Mouse (Mus musculus) CD8-positive naive resting alpha-beta T cell, adult 57 days (primary cell): ENCODE results near the gene Olfr1020. TPM values are rescaled to one million over a fixed set of nuclear protein-coding genes. Genes with fewer than 3 reads are reported as not detected.

Source experiments
- total RNA-seq: library from RNA; stranded (reverse); gene quantifications from one replicate; pipeline ENCODE4 v1.2.4, GENCODE M21; 2023

Gene Olfr1020
- not detected for total RNA-seq

DNA sequence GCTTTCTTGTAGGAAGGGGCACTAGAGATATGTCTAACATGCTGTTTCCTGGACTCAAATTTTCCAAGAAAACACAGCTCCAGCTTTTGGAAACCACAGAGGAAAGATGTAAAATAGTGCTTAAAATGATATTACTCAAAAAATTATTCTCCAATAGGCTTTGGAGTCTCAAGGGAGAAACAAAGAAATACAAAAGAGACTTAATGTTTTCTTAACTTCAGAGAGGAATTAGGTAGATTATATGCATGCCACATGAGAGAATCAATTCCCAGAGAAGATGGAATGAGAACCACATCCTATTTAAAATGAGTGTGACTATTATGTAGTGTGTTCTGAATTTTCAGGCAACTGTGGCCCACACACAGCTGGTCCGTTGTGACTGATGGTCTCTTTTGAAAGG lies at the start of gene Olfr1020:
Gene Olfr1020, plus strand, starts transcription at position 301 of the 400 bp plus-strand sequence.

GRCm38 (mm10) chr2:85802444-85802843 lies 44.4 kb upstream of the Olfr1020 start, which contains the start of gene Olfr1016:
TSS of gene Olfr1016 (minus strand) at chr2:85802544.

DNA sequence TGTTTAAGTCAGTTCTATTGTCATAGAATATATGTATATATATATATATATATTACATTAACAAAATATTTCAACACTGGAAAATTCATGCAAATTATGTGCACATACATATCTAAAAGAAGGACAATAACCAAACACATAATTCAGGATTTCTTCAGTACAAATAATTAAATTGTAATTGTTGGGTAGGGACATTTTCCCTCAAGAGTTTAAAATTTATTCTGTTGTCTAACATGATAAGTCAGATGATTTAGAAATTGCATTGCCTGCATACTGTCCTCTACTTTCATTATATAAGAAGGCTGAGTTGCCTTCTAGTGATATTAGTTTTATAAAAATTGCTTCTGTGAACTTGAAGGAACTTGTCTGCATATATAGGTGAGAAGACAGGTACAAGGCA lies 28.7 kb upstream of the Olfr1020 start, which contains the start of gene Olfr1018:
Gene Olfr1018, plus strand, starts transcription at position 301 of the 400 bp plus-strand sequence.

GRCm38 (mm10) chr2:85845383-85845782 lies 1.4 kb upstream of the Olfr1020 start, which contains the start of gene Olfr1019:
TSS of gene Olfr1019 (minus strand) at chr2:85845483.

GRCm38 (mm10) chr2:85868294-85868693 lies 21.5 kb downstream of the Olfr1020 start, which contains the start of gene Olfr1022:
TSS of gene Olfr1022 (plus strand) at chr2:85868594.

DNA sequence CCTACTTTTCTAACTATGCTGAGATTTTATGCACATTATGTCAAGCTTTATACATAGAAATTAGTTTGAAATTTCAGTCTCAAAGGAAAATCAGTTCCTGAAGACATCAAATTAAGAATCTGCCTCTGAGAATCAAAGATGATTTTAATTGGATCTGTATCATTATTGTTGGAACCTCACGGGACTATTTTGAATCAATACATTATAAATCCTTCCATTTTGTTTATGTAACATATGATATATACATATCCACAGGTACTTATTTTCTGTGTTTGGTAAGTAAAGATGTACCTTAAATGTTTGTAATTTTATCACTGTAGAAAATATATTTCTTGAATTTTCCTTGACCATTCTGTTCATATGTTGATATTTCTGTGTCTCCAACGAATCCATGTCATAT lies 38.5 kb downstream of the Olfr1020 start, which contains the start of gene Olfr1023:
Gene Olfr1023, plus strand, starts transcription at position 301 of the 400 bp plus-strand sequence.

Other genes with a start within 250 kb of the Olfr1020 start
- gene Olfr1000, start 235.1 kb upstream of the Olfr1020 start, total RNA-seq: not detected
- gene Olfr1002, start 196.3 kb upstream of the Olfr1020 start, total RNA-seq: not detected
- gene Olfr154, start 182.6 kb upstream of the Olfr1020 start, total RNA-seq: not detected
- not detected for gene Olfr1006, start 168.3 kb upstream of the Olfr1020 start, total RNA-seq
- not detected for gene Olfr1008, start 157.6 kb upstream of the Olfr1020 start, total RNA-seq
- not detected for gene Olfr1009, start 131.6 kb upstream of the Olfr1020 start, total RNA-seq
- gene Olfr1012, start 84.3 kb upstream of the Olfr1020 start, total RNA-seq: not detected
- not detected for gene Olfr1013, start 79.9 kb upstream of the Olfr1020 start, total RNA-seq
- gene Olfr1014, start 74.3 kb upstream of the Olfr1020 start, total RNA-seq: not detected
- gene Olfr1015, start 65.0 kb upstream of the Olfr1020 start, total RNA-seq: not detected
- gene Olfr1016, start 44.5 kb upstream of the Olfr1020 start, total RNA-seq: not detected
- not detected for gene Olfr1018, start 28.6 kb upstream of the Olfr1020 start, total RNA-seq
- not detected for gene Olfr1019, start 1.5 kb upstream of the Olfr1020 start, total RNA-seq
- gene Olfr1022, start 21.6 kb downstream of the Olfr1020 start, total RNA-seq: not detected
- not detected for gene Olfr1023, start 38.6 kb downstream of the Olfr1020 start, total RNA-seq
- gene Olfr1024, start 58.0 kb downstream of the Olfr1020 start, total RNA-seq: not detected
- gene Olfr1025-ps1, start 68.2 kb downstream of the Olfr1020 start, total RNA-seq: not detected
- not detected for gene Olfr1026, start 74.5 kb downstream of the Olfr1020 start, total RNA-seq
- 0.18 TPM for gene Olfr1028, start 103.4 kb downstream of the Olfr1020 start, total RNA-seq
- gene Olfr1029, start 126.9 kb downstream of the Olfr1020 start, total RNA-seq: not detected
- not detected for gene Olfr1030, start 132.2 kb downstream of the Olfr1020 start, total RNA-seq
- not detected for gene Olfr1031, start 143.3 kb downstream of the Olfr1020 start, total RNA-seq
- gene Olfr1032, start 158.5 kb downstream of the Olfr1020 start, total RNA-seq: not detected
- gene Olfr1033, start 173.6 kb downstream of the Olfr1020 start, total RNA-seq: not detected
- gene Olfr1034, start 198.8 kb downstream of the Olfr1020 start, total RNA-seq: not detected
- not detected for gene Olfr1036, start 227.0 kb downstream of the Olfr1020 start, total RNA-seq
- not detected for gene Olfr1037, start 240.4 kb downstream of the Olfr1020 start, total RNA-seq